Mouse (Mus musculus) embryonic facial prominence, embryonic 10.5 days (tissue): ENCODE data around the gene Mfsd4b3. TPM values are rescaled to one million over a fixed set of nuclear protein-coding genes. Genes with fewer than 3 reads are reported as not detected.
"Not testable (repeated sequence)": the region's sequence is repeated elsewhere in the genome, so short reads cannot be mapped to it uniquely, and the experiment has no call there.

Experiments
- DNase-seq: peaks from one replicate; pipeline ENCODE4 v3.0.0-alpha.2; 2017; ENCODE audit warnings: low spot score
- H3K27ac ChIP-seq: fragments of 300-500 bp; sonication (generic); replicated peaks from 2 replicates; pipeline ENCODE4 v1.5.1; 2016; ENCODE audit warnings: mild to moderate bottlenecking
- H3K27me3 ChIP-seq: fragments of 300-500 bp; sonication (generic); replicated peaks from 2 replicates; pipeline ENCODE4 v1.6.1; 2016; ENCODE audit warnings: low read depth, mild to moderate bottlenecking; ENCODE audit not compliant: poor library complexity, severe bottlenecking
- H3K36me3 ChIP-seq: fragments of 300-500 bp; sonication (generic); replicated peaks from 2 replicates; pipeline ENCODE4 v1.6.1; 2016; ENCODE audit warnings: mild to moderate bottlenecking, moderate library complexity
- H3K4me1 ChIP-seq: fragments of 300-500 bp; sonication (generic); 2 replicates; pipeline ENCODE4 v1.6.1; 2016
- H3K4me3 ChIP-seq: fragments of 300-500 bp; sonication (generic); 2 replicates; pipeline ENCODE4 v1.5.1; 2016; ENCODE audit warnings: mild to moderate bottlenecking, moderate library complexity
- H3K9me3 ChIP-seq: fragments of 300-500 bp; sonication (generic); 2 replicates; pipeline ENCODE4 v1.6.1; 2016; ENCODE audit warnings: mild to moderate bottlenecking
- WGBS: fragments of 180-500 bp; shearing (Covaris S2); methylation state at CpG from one replicate; pipeline ENCODE4 v1.1.7; 2016; 5-methylcytosine and 5-hydroxymethylcytosine counted together
- polyA plus RNA-seq: library from polyadenylated mRNA; unstranded; fragments of >200 nt; fragmentation: Nextera tagmentation; extraction: Ambion mirVana; gene quantifications from 2 replicates; pipeline ENCODE4 v1.2.1, GENCODE M21; 2016

The Mfsd4b3 gene
- polyA plus RNA-seq, 1 experiment from 2014 or later = not detected

DNA sequence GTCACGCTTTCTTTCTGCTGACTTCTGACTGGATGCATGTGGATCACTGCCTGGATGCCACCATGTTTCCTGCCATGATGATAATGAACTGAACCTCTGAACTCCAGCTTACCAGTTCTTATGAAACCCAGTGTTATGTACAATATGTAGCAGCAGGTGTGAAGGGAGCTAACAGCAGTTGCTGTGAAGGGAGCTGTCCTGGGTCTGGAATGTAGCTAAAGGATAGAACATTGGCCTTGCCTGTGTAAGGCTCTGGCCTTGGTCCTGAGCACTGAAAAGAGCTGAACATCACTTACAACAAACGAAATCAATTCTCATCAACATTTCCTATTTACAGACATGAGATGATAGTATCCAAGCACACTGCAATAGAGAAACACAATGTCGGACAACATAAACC is 7.6 kb upstream of the Mfsd4b3 start:
- 85% methylated on average over 3 of the region's 3 CpGs for WGBS
- DNase-seq = peak; percentile 30
- Histone ChIP-seq H3K9me3 (no peaks in the 10 kb centered on the region), H3K4me1 (no peaks in the 10 kb centered on the region), H3K36me3 (no peaks in the 10 kb centered on the region), H3K4me3 (no peak overlapping the region), H3K27ac (no peak overlapping the region), H3K27me3 (no peaks in the 10 kb centered on the region)

GRCm38 (mm10) chr10:39961906-39962305 is 2.0 kb upstream of the Mfsd4b3 start:
- H3K4me3 ChIP-seq = no peak overlapping the region
- H3K9me3 ChIP-seq = no peaks in the 10 kb centered on the region
- DNase-seq = peak; percentile 3
- peaks cover 12% of the 10 kb centered on the region for H3K4me1 ChIP-seq
- H3K27me3 ChIP-seq = peaks cover 16% of the 10 kb centered on the region; the same call in 1 of the 2 replicates
- H3K36me3 ChIP-seq = no peaks in the 10 kb centered on the region
- no peak overlapping the region for H3K27ac ChIP-seq
- WGBS = 57% methylated on average over 1 of the region's 1 CpGs

GRCm38 (mm10) chr10:39960441-39960822 is 479 bp upstream of the Mfsd4b3 start:
- no peak overlapping the region for H3K27ac ChIP-seq
- H3K9me3 ChIP-seq = no peaks in the 10 kb centered on the region
- H3K4me3 ChIP-seq = peak overlapping the region; percentile 73
- no peaks in the 10 kb centered on the region for H3K36me3 ChIP-seq
- peaks cover 12% of the 10 kb centered on the region for H3K4me1 ChIP-seq
- 46% methylated on average over 11 of the region's 11 CpGs for WGBS
- H3K27me3 ChIP-seq = peaks cover 16% of the 10 kb centered on the region; the same call in 1 of the 2 replicates
- peak; percentile 12 for DNase-seq

- H3K36me3 ChIP-seq = no peaks in the 10 kb centered on the region
- 76% methylated on average over 4 of the region's 4 CpGs for WGBS
- H3K27me3 ChIP-seq = peaks cover 16% of the 10 kb centered on the region; the same call in 1 of the 2 replicates
- no peak for DNase-seq
- H3K4me1 ChIP-seq = peaks cover 12% of the 10 kb centered on the region
- H3K27ac ChIP-seq = no peak overlapping the region
- no peaks in the 10 kb centered on the region for H3K9me3 ChIP-seq
- H3K4me3 ChIP-seq = no peak overlapping the region
Measured at GRCm38 (mm10) chr10:39958266-39958665, 1.7 kb downstream of the Mfsd4b3 start.

- no peak for DNase-seq
- Histone ChIP-seq H3K27ac (no peak overlapping the region), H3K36me3 (no peaks in the 10 kb centered on the region), H3K4me1 (peaks cover 12% of the 10 kb centered on the region), H3K4me3 (no peak overlapping the region), H3K9me3 (no peaks in the 10 kb centered on the region), H3K27me3 (peaks cover 16% of the 10 kb centered on the region; the same call in 1 of the 2 replicates)
- 74% methylated on average over 2 of the region's 2 CpGs for WGBS
Measured at GRCm38 (mm10) chr10:39956340-39956878, 3.5 kb downstream of the Mfsd4b3 start.

- 87% methylated on average over 2 of the region's 2 CpGs for WGBS
- Histone ChIP-seq H3K9me3 (no peaks in the 10 kb centered on the region), H3K27ac (no peak overlapping the region), H3K36me3 (no peaks in the 10 kb centered on the region), H3K4me1 (peaks cover 8% of the 10 kb centered on the region), H3K27me3 (peaks cover 16% of the 10 kb centered on the region; the same call in 1 of the 2 replicates), H3K4me3 (no peak overlapping the region)
- no peak for DNase-seq
Measured at GRCm38 (mm10) chr10:39955163-39955562, 4.8 kb downstream of the Mfsd4b3 start.

GRCm38 (mm10) chr10:39949377-39949954 is 10.5 kb downstream of the Mfsd4b3 start:
- no peaks in the 10 kb centered on the region for H3K9me3 ChIP-seq
- H3K36me3 ChIP-seq = no peaks in the 10 kb centered on the region
- H3K27ac ChIP-seq = no peak overlapping the region
- DNase-seq = no peak
- H3K27me3 ChIP-seq = no peaks in the 10 kb centered on the region
- 89% methylated on average over 2 of the region's 2 CpGs for WGBS
- H3K4me3 ChIP-seq = no peak overlapping the region
- no peaks in the 10 kb centered on the region for H3K4me1 ChIP-seq

DNA sequence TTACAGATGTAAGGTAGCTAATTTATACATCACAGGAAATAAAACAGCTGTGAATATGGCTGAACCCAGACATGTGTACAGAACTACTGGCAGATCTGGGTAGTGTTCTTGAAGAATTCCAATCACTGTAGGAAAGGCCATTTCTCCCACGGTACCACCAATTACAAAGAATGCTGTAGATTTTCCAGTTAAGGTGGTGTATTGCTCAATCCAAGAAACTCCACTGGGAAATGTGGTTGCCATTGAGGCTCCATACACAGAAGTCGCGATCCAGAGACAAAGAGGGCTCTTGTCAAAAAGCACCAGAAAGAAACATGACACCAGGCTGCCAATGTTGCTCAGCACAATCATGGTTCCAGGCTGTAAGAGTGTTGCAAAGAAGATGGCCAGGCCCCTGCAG is 12.8 kb downstream of the Mfsd4b3 start:
- not testable (repeated sequence) for H3K4me1 ChIP-seq, H3K27ac ChIP-seq, H3K36me3 ChIP-seq, DNase-seq, H3K9me3 ChIP-seq, H3K27me3 ChIP-seq, H3K4me3 ChIP-seq
- WGBS = 55% methylated on average over 3 of the region's 3 CpGs

GRCm38 (mm10) chr10:39936553-39936952 is 23.4 kb downstream of the Mfsd4b3 start:
- H3K4me3 ChIP-seq = no peak overlapping the region
- no peaks in the 10 kb centered on the region for H3K27me3 ChIP-seq
- DNase-seq = no peak
- H3K27ac ChIP-seq = no peak overlapping the region
- H3K4me1 ChIP-seq = peaks cover 4% of the 10 kb centered on the region; the same call in 1 of the 2 replicates
- H3K36me3 ChIP-seq = no peaks in the 10 kb centered on the region
- 74% methylated on average over 7 of the region's 7 CpGs for WGBS
- no peaks in the 10 kb centered on the region for H3K9me3 ChIP-seq

DNA sequence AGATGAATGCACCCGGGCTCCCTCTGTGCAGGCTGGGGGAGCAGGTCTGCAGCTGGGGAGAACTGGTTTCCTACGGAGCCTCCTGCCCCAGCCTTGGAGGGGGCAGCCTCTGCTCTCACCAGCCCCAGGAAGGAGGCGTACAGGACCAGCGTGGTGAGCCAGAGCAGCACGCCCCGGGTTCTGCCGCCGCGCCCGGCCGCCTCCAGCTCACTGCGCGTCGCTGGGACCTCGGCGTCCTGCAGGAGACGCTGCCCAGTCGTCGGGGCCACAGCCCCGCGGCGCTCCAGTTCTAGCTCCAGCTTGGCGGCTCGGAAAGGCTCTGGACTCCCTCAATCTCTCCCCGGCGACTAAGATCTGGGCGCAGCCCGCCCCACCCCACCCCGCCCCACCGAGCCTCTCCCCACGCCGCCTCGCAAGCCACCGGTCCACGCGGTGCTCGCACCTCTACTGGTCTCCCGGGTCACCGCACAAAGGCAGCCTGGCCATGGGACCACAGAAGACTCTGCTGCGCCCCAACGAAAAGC is 33.3 kb downstream of the Mfsd4b3 start, which contains the start of gene Mfsd4b2:
Gene Mfsd4b2 (minus strand): TSS at position 308 of the 524 bp plus-strand sequence.
- Histone ChIP-seq H3K36me3 (no peaks in the 10 kb centered on the region), H3K27ac (peak within 1 kb of the TSS; percentile 75), H3K27me3 (peaks cover 45% of the 10 kb centered on the region), H3K9me3 (no peaks in the 10 kb centered on the region), H3K4me1 (peaks cover 10% of the 10 kb centered on the region), H3K4me3 (peak within 1 kb of the TSS; percentile 57)
- peak; percentile 70 for DNase-seq
- 1% methylated on average over 41 of the region's 41 CpGs for WGBS

GRCm38 (mm10) chr10:39924556-39924955 is 35.4 kb downstream of the Mfsd4b3 start:
- H3K4me1 ChIP-seq = peaks cover 10% of the 10 kb centered on the region
- H3K4me3 ChIP-seq, DNase-seq, H3K27ac ChIP-seq, H3K36me3 ChIP-seq, H3K9me3 ChIP-seq: not testable (repeated sequence)
- peaks cover 48% of the 10 kb centered on the region for H3K27me3 ChIP-seq
- 73% methylated on average over 8 of the region's 8 CpGs for WGBS

DNA sequence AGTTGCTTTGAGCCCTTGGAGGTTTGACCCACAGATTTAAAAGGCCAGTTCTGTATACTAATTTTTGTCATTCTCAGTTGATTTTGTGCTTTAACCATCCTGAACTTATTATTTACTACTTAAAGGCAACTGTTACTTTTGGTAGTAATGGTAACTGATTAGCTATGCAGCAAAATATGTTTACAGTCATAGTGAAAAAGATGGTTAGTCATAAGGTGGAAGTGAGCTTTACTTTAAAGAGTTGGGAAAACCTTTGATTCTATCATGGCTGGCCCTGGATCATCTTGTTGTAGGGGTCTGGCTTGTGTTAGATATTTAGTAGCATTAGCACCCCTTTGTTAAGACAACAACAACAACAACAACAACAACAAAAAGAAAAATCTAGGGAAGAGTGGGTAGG is 47.3 kb downstream of the Mfsd4b3 start:
- no peaks in the 10 kb centered on the region for H3K27me3 ChIP-seq
- no peaks in the 10 kb centered on the region for H3K36me3 ChIP-seq
- DNase-seq = no peak
- no peak overlapping the region for H3K4me3 ChIP-seq
- no peaks in the 10 kb centered on the region for H3K9me3 ChIP-seq
- H3K27ac ChIP-seq = no peak overlapping the region
- no peaks in the 10 kb centered on the region for H3K4me1 ChIP-seq

DNA sequence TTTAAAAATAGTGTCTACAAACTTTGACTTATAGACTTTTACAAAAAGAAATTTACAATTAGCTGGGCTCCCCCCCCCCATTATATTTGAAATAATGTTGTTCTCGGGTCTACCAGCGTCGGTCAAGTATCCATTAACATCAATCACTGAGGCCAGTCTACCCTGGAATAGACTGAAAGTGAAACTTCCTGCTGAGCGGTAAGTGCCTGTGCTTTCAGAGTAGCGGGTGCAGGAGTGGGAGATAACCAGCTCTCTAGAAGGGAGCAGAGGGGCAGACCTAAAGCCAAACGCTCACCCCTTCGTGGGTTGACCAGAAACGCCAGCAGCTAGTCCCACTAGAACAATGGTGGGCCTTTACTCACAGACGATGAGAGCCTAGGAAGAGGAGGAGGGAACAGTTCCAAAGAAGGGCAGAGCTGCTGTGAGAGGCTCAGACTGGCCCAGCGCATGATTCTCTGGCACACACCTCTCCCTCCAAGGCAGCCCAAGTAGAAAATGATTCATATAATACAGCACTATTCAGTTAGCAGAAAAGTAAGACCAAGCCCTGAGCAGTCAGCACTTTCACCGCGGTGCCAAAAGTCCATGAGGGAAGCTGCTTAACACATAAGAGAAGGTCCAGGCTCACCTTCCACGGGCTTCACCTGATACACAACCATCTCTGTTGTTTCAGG is 51.0 kb downstream of the Mfsd4b3 start:
- Histone ChIP-seq H3K27me3 (no peaks in the 10 kb centered on the region), H3K27ac (no peak overlapping the region), H3K9me3 (no peaks in the 10 kb centered on the region), H3K36me3 (no peaks in the 10 kb centered on the region), H3K4me3 (no peak overlapping the region), H3K4me1 (no peaks in the 10 kb centered on the region)
- no peak for DNase-seq
- WGBS = 71% methylated on average over 13 of the region's 13 CpGs
